Mouse (Mus musculus) CD8-positive naive resting alpha-beta T cell, adult 2 months (primary cell): ENCODE results near the gene Ankrd13b.

Source experiments
- DNase-seq, 2 experiments: peaks; one replicate each; pipeline ENCODE4 v3.0.0; 2022; ENCODE audit warnings: low read depth in 2 of 2, low spot score in 2 of 2

The Ankrd13b gene

GRCm38 (mm10) chr11:77492911-77493332 is 3.4 kb upstream of the Ankrd13b start:
- DNase-seq = peak; percentile 78 to 82

- DNase-seq = no peak
These were observed 2.9 kb upstream of the Ankrd13b start for GRCm38 (mm10) chr11:77492311-77492871.

GRCm38 (mm10) chr11:77491502-77492291 is 2.2 kb upstream of the Ankrd13b start:
- DNase-seq = no peak

- peak; percentile 81 to 86 for DNase-seq
These were observed 1.6 kb upstream of the Ankrd13b start for GRCm38 (mm10) chr11:77491123-77491501.

- DNase-seq = no peak
These were observed 973 bp upstream of the Ankrd13b start for GRCm38 (mm10) chr11:77490451-77490850.

- no peak for DNase-seq
These were observed 502 bp downstream of the Ankrd13b start for GRCm38 (mm10) chr11:77488771-77489581.

DNA sequence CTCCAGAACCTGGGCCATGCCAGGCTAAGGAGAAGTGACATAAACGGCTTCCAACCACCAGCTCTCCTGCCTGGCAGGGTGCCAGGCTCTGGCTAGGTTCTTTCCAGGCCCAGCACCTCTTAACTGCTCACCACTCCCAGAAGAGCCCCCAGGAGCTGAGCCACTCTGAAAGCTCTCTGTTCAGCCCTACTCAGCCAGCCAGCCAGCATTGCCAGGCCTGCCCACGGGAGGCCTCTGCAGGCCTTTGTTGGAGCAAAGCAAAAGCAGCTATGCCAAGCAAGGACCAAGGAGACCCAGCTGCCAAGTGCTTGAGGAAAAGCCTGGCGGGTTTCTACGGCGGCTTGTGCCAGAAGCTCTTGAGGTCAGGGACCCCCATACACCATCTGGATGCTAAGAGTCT is 2.7 kb downstream of the Ankrd13b start:
- DNase-seq = no peak

DNA sequence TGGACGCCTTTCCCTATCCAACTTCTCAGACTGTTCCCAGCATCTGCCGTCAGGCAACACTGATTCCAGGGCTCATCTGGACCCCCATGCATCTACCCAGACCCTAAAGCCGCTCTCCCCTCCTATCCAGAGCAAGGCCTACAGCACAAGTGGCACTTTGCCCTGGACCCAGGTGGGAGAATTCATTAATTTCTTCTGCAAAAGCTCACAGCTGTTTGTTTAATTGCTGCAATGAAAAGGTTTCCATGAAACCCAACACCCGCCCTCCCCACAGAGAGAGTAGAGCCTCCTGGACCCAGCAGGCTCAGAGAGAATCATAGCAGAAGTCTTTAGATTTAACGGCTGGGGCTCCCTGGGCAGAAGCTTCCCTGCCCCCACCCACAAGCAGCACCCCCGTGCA is 4.2 kb downstream of the Ankrd13b start:
- no peak for DNase-seq

GRCm38 (mm10) chr11:77483510-77484255 is 5.8 kb downstream of the Ankrd13b start:
- DNase-seq = peak in 1 of 2 experiments; percentile 47

GRCm38 (mm10) chr11:77483043-77483442 is 6.4 kb downstream of the Ankrd13b start:
- no peak for DNase-seq

GRCm38 (mm10) chr11:77476895-77477294 is 12.6 kb downstream of the Ankrd13b start:
- no peak for DNase-seq

GRCm38 (mm10) chr11:77476216-77476615 is 13.3 kb downstream of the Ankrd13b start:
- DNase-seq = no peak

DNA sequence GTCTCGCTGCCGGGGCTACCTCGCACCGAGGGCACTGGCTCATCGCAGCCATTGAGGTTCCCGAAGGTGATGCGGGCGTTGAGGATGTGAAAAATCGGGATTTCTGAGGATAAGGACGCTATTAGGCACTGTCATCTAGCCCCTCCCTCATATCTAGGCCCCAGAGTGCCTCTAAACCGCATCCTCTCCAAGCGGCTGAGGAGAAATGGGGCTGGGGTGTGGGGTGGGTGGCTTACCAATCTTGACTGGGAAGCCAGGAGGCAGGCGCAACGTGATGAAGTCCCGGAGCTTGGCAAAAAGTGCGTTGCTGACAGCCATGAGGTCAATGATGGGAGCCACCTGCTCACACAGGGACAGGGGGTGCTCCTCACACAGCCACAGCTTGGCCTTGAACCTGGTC is 16.7 kb downstream of the Ankrd13b start:
- DNase-seq = no peak

DNA sequence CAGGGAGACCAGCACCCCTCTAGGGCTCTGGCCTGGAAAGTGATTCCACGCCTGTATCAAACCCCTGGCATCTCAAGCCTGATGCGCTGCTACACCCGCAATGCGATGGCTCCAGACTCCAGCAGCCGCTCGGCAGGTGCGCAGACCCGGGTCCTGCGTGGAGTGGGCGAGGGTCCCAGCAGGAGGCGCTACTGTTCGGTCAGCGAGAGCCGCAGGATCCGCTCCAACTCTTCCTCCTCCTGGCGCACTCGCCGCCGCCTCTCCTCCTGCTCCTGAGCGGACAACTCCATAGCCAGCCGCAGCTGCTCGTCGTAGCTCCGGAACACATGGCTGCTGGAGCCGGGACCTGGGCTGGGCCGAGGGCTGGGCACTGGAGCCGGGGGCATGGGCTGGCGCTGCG is 18.1 kb downstream of the Ankrd13b start:
- no peak for DNase-seq

- DNase-seq = no peak
These were observed 21.1 kb downstream of the Ankrd13b start for GRCm38 (mm10) chr11:77468397-77468796.

GRCm38 (mm10) chr11:77467784-77468183 is 21.7 kb downstream of the Ankrd13b start:
- peak; percentile 76 to 85 for DNase-seq

DNA sequence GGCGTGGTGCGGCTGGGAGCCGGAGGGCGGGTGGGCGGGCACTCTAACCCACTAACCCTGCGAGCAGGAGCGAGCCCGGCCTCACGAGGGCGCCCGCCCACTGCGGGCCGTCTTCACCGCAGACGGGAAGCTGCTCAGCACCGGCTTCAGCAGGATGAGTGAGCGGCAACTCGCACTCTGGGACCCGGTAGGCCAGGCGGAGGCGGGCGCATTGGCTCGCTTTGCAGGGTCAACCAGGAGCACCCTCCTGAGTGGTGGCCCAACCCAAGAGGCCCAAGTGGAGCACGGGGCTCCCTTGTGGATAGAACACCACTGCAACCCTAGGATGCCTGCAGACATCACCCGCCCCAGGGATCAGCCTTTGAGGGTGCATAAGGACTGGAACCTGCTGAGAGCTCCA is 22.3 kb downstream of the Ankrd13b start:
- DNase-seq = peak; percentile 77 to 85

DNA sequence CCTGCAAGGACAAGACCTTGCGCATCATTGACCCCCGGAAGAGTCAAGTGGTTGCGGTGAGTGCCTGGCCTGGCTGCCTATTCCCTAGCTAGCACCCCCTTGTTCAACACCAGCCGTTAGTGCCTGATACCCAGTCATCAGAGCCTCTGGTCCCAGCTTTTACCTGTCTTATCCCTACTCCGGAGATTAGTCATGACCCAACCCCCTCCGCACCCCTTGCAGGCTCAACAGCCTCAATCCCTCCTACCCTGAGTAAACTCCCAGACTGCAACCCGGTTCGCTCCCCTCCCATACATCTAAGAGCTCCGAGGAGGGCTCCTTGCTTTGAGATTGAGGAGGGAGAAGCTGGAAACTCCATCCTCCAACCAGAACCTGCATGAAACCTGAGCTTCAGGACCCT is 22.9 kb downstream of the Ankrd13b start:
- DNase-seq = no peak

DNA sequence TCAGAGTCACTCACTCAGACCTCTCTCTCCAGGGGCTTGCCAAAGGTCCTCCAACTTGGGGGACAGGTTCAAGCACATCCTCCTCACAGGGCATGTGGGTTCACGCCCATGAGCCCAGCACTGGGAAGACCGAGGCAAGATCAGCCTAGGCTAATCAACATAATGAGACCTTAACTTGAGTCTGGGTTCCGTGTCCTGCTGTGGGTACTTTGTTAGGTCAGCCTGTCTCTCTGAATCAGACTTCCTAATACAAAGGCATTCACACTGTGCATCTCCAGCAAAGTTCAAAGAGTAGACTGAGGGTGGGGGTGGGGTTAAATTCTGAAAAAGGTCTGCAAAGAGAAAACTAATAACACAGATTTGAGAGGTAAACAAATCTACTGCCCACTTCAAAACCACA is 24.4 kb downstream of the Ankrd13b start:
- DNase-seq = no peak

DNA sequence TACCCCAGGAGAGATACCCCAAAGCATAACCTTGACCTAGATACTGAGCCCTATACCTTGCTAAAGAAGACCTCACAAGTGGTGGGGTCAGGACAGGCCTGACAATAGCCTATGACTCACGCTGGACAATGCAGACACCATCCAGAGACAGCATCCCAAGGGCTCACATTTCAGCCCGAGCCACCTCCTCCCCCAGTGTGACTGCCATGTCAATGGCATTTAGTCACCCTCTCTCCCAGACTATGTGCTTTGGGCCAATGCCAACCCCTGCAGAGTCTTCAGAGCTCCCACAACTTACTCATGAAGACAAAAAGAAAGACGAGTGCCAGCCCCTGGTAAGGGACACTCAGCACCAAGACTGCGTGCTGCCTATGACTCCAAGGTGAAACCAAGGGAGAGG is 24.8 kb downstream of the Ankrd13b start:
- no peak for DNase-seq

DNA sequence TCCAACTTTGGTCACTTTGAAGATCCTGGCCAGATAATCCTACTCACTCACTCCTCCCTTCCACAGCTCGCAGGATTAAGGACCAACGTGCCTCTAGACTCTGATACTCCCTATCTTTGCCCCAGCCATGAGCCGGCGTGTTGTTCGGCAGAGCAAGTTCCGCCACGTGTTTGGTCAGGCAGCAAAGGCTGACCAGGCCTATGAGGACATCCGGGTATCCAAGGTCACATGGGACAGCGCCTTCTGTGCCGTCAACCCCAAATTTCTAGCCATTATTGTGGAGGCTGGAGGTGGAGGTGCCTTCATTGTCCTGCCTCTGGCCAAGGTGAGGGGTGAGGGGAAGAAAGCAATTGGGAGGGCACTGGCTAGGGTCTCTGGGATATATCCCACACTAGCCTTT is 25.7 kb downstream of the Ankrd13b start:
- no peak for DNase-seq
